Mouse (Mus musculus): ENCODE measurements around the gene Fbxl21.
A peak's percentile ranks its signal among the peaks of the same experiment; 100 is the strongest.

Gene Fbxl21

GRCm38 (mm10) chr13:56581512-56581911 is 59.2 kb downstream of the Fbxl21 start:
- DNase-seq (ENCODE audit: low read depth, low spot score) = peak; percentile 62

- DNase-seq (ENCODE audit: low read depth, low spot score) = peak; percentile 97
Measured at GRCm38 (mm10) chr13:56581961-56582434, 59.7 kb downstream of the Fbxl21 start.

GRCm38 (mm10) chr13:56582720-56583119 is 60.4 kb downstream of the Fbxl21 start:
- peak; percentile 69 for DNase-seq (ENCODE audit: low read depth, low spot score)

- DNase-seq (ENCODE audit: low read depth, low spot score) = no peak
Measured at GRCm38 (mm10) chr13:56586046-56586445, 63.8 kb downstream of the Fbxl21 start.
